Mouse (Mus musculus) lung, embryonic 14.5 days (tissue): Measurements from ENCODE around the gene Ttc8. TPM values are rescaled to one million over a fixed set of nuclear protein-coding genes. Genes with fewer than 3 reads are reported as not detected.

Source experiments
- ATAC-seq: fragments of 200-750 bp; cut with Nextera tagmentation; 2 replicates; pipeline ENCODE4 v1.8.0; 2017; ENCODE audit warnings: mild to moderate bottlenecking, moderate TSS enrichment, moderate library complexity; ENCODE audit not compliant: insufficient read depth
- DNase-seq: peaks from one replicate; pipeline ENCODE4 v3.0.0-alpha.2; 2015
- H3K27ac ChIP-seq: fragments of 300-500 bp; sonication (generic); 2 replicates; pipeline ENCODE4 v1.5.1; 2014; ENCODE audit warnings: low read depth, mild to moderate bottlenecking, moderate library complexity
- H3K27me3 ChIP-seq: fragments of 300-500 bp; sonication (generic); 2 replicates; pipeline ENCODE4 v1.6.1; 2014; ENCODE audit warnings: low read length, control low read depth; ENCODE audit not compliant: insufficient read depth
- H3K36me3 ChIP-seq: fragments of 300-500 bp; sonication (generic); 2 replicates; pipeline ENCODE4 v1.6.1; 2014; ENCODE audit warnings: control low read depth; ENCODE audit not compliant: insufficient read depth
- H3K4me1 ChIP-seq: fragments of 300-500 bp; sonication (generic); 2 replicates; pipeline ENCODE4 v1.6.1; 2014; ENCODE audit warnings: antibody characterized with exemption, control low read depth; ENCODE audit not compliant: insufficient read depth
- H3K4me2 ChIP-seq: fragments of 300-500 bp; sonication (generic); 2 replicates; pipeline ENCODE4 v1.6.1; 2014; ENCODE audit warnings: mild to moderate bottlenecking
- H3K4me3 ChIP-seq: fragments of 300-500 bp; sonication (generic); 2 replicates; pipeline ENCODE4 v1.5.1; 2014; ENCODE audit warnings: low read depth, low read length
- H3K9ac ChIP-seq: fragments of 300-500 bp; sonication (generic); 2 replicates; pipeline ENCODE4 v1.6.1; 2014
- H3K9me3 ChIP-seq: fragments of 300-500 bp; sonication (generic); 2 replicates; pipeline ENCODE4 v1.6.1; 2016; ENCODE audit warnings: low read depth, low read length, control low read depth
- CTCF ChIP-seq: IDR thresholded peaks from 2 replicates; pipeline ENCODE4 v1.5.1; 2016; ENCODE audit warnings: antibody characterized with exemption, low read depth
- WGBS: fragments of 180-500 bp; shearing (Covaris S2); extraction: QIAGEN DNeasy Blood & Tissue Kit; methylation state at CpG from one replicate; pipeline ENCODE4 v1.1.7; 2014; 5-methylcytosine and 5-hydroxymethylcytosine counted together
- polyA plus RNA-seq: library from polyadenylated mRNA; unstranded; fragments of >200 nt; fragmentation: Nextera tagmentation; extraction: Ambion mirVana; gene quantifications from 2 replicates; pipeline ENCODE4 v1.2.1, GENCODE M21; 2014

Ttc8 gene
- polyA plus RNA-seq, 1 experiment from 2014 or later = 36.6 TPM

DNA sequence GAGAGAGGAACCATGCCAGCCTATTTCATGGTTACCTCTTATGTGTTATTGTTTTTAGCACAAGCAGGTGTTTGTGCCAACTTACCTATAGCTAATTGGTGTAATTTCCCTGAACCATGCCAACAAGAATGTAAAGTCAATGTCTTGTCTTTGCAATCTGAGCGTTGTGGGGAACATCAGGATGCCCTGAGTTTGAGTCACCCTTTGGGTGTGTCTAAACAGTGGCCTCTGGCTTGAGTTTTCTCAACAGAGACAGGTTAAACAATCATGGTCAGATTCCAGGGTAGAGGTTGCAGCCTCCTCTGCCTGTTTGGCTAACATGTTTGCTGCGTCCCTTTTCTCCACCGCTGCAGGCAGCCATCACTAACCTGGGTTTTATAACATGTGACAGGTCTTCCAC lies 74.0 kb downstream of the Ttc8 start:
- no peak for ATAC-seq
- WGBS = 83% methylated on average over 3 of the region's 3 CpGs
- H3K27me3 ChIP-seq = no peaks in the 10 kb centered on the region

GRCm38 (mm10) chr12:98995881-98996280 lies 75.5 kb downstream of the Ttc8 start:
- H3K36me3 ChIP-seq = no peaks in the 10 kb centered on the region
- H3K4me1 ChIP-seq = no peaks in the 10 kb centered on the region
- no peak for TF ChIP-seq CTCF
- no peaks in the 10 kb centered on the region for H3K27me3 ChIP-seq
- ATAC-seq (no peak), DNase-seq (no peak)
- no peak overlapping the region for H3K27ac ChIP-seq
- no peak overlapping the region for H3K9ac ChIP-seq
- H3K9me3 ChIP-seq = no peaks in the 10 kb centered on the region
- no peak overlapping the region for H3K4me2 ChIP-seq
- 84% methylated on average over 1 of the region's 1 CpGs for WGBS
- no peak overlapping the region for H3K4me3 ChIP-seq

More for the DNA sequence above, 74.0 kb downstream of the Ttc8 start:
- H3K4me3 ChIP-seq = no peak overlapping the region
- no peak for TF ChIP-seq CTCF
- H3K27ac ChIP-seq = no peak overlapping the region
- no peaks in the 10 kb centered on the region for H3K36me3 ChIP-seq
- no peak for DNase-seq
- H3K9me3 ChIP-seq = no peaks in the 10 kb centered on the region
- no peaks in the 10 kb centered on the region for H3K4me1 ChIP-seq
- H3K9ac ChIP-seq = no peak overlapping the region
- H3K4me2 ChIP-seq = no peak overlapping the region

GRCm38 (mm10) chr12:98996581-98996988 lies 76.2 kb downstream of the Ttc8 start:
- Histone ChIP-seq H3K4me3 (no peak overlapping the region), H3K36me3 (no peaks in the 10 kb centered on the region), H3K9ac (no peak overlapping the region), H3K9me3 (no peaks in the 10 kb centered on the region), H3K27me3 (no peaks in the 10 kb centered on the region), H3K4me1 (no peaks in the 10 kb centered on the region), H3K27ac (no peak overlapping the region), H3K4me2 (no peak overlapping the region)
- TF ChIP-seq CTCF = no peak
- ATAC-seq = no peak
- DNase-seq = no peak
- 38% methylated on average over 6 of the region's 6 CpGs for WGBS

DNA sequence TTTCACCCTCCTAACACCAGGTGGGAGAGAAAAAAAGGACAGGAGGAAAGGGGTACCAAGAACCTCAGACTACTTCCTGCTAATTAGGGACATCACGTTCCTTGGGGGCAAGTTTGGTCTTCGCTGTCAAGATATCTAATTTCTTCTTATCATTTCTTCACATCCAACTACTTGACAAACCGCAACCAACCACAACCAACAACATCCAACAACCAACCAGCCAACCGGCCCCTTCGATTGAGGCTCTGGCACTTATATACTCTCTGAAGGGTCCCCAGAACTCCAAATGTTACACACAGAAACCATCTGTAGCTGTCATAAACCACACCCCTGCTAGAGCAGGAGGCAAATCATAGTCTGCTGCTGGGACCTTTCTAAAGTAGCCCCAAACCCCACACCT lies 76.7 kb downstream of the Ttc8 start:
- H3K36me3 ChIP-seq = no peaks in the 10 kb centered on the region
- no peak overlapping the region for H3K4me3 ChIP-seq
- ATAC-seq = no peak
- H3K4me1 ChIP-seq = no peaks in the 10 kb centered on the region
- WGBS = 87% methylated on average over 5 of the region's 5 CpGs
- H3K9me3 ChIP-seq = no peaks in the 10 kb centered on the region
- H3K27ac ChIP-seq = no peak overlapping the region
- H3K27me3 ChIP-seq = no peaks in the 10 kb centered on the region
- H3K4me2 ChIP-seq = no peak overlapping the region
- no peak overlapping the region for H3K9ac ChIP-seq
- DNase-seq = no peak
- TF ChIP-seq CTCF = no peak

DNA sequence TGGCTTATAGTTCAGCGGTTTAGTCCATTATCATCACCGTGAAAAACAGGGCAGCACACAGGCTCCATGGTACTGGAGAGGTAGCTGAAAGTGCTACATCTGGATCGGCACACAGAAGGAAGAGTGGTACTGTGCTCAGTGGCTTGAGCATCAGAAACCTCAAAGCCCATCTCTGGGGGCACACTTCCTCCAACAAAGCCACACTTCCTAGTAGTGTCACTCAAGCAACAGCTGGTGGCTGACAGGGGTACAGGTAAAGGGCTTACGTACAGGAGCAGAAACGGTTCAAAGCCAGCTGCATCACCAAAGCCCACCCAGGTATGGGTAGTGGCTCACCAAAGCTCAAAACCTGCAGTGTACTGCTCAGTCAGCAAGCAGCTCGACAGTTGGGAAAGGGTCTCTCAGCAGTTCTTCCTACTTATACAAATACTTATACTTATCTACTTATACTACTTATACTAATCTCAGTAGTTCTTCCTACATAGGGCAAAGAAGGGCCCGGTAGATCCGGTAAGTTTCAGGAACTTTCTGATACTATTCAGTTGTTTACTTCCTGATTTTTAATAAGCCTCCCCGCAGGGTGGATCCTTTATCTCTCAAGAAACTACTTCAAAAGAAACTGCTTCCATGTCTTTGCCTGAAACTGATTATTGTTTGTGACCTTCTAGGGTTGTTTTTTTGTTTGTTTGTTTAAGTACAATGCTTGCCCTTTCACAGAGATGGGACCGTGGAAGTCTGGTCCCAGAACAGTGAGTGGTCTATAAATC lies 78.5 kb downstream of the Ttc8 start:
- Histone ChIP-seq H3K4me3 (no peak overlapping the region), H3K27ac (no peak overlapping the region), H3K27me3 (no peaks in the 10 kb centered on the region), H3K9me3 (no peaks in the 10 kb centered on the region), H3K36me3 (no peaks in the 10 kb centered on the region), H3K4me2 (no peak overlapping the region), H3K4me1 (no peaks in the 10 kb centered on the region), H3K9ac (no peak overlapping the region)
- 73% methylated on average over 10 of the region's 10 CpGs for WGBS
- no peak for TF ChIP-seq CTCF
- no peak for ATAC-seq
- no peak for DNase-seq

DNA sequence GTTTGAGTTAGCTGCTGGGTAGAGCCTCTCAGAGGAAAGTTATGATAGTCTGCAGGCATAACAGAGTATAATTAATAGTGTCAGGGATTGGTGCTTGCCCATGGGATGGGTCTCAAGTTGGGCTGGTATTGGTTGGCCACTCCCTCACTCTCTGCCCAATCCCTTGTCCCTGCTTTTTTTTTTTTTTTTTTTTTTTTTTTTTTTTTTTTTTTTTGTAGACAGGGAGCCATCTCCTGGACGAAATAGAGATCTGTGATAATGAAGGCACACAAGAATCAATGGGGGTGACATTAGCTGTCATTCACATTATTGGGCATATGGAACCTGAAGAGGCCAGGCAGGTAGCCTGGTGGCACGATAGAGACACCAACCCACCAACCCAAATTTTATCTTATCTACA lies 79.9 kb downstream of the Ttc8 start:
- Histone ChIP-seq H3K4me2 (no peak overlapping the region), H3K9ac (no peak overlapping the region), H3K4me1 (no peaks in the 10 kb centered on the region), H3K36me3 (no peaks in the 10 kb centered on the region), H3K4me3 (no peak overlapping the region), H3K27me3 (no peaks in the 10 kb centered on the region), H3K27ac (no peak overlapping the region), H3K9me3 (no peaks in the 10 kb centered on the region)
- 53% methylated on average over 2 of the region's 2 CpGs for WGBS
- DNase-seq (no peak), ATAC-seq (no peak)
- no peak for TF ChIP-seq CTCF

GRCm38 (mm10) chr12:99003046-99003445 lies 82.7 kb downstream of the Ttc8 start:
- 68% methylated on average over 4 of the region's 4 CpGs for WGBS
- DNase-seq = no peak
- H3K36me3 ChIP-seq = no peaks in the 10 kb centered on the region

DNA sequence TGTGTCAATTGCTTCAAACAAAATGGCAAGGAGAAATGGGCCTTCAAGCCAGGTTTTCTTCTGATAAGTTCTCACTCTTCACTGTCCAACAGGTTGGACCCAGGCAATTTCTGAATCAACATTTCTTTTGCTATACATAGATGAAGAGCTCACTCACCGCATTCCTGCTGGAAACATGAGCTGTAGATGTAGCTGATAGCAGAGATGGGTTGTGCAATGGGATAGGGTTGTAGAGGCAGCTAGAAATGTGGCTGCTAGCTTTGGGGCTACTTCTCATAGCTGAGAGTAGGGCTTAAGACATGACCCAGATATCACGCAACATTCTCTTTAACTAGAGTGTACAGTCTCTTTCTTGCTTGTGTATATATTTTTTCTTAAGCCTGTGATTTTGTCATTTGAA lies 84.4 kb downstream of the Ttc8 start:
- Histone ChIP-seq H3K36me3 (no peaks in the 10 kb centered on the region), H3K9ac (no peak overlapping the region), H3K9me3 (no peaks in the 10 kb centered on the region), H3K4me3 (no peak overlapping the region), H3K27me3 (no peaks in the 10 kb centered on the region), H3K27ac (no peak overlapping the region), H3K4me2 (no peak overlapping the region), H3K4me1 (no peaks in the 10 kb centered on the region)
- no peak for DNase-seq
- ATAC-seq = no peak
- WGBS = 81% methylated on average over 2 of the region's 2 CpGs
- TF ChIP-seq CTCF = no peak

More at GRCm38 (mm10) chr12:99003046-99003445, 82.7 kb downstream of the Ttc8 start:
- TF ChIP-seq CTCF = no peak
- Histone ChIP-seq H3K9ac (no peak overlapping the region), H3K4me2 (no peak overlapping the region), H3K27me3 (no peaks in the 10 kb centered on the region), H3K4me3 (no peak overlapping the region), H3K9me3 (no peaks in the 10 kb centered on the region), H3K4me1 (no peaks in the 10 kb centered on the region), H3K27ac (no peak overlapping the region)
- no peak for ATAC-seq
